Mouse (Mus musculus): ENCODE data around the gene Rpp40. TPM values are rescaled to one million over a fixed set of nuclear protein-coding genes. Genes with fewer than 3 reads are reported as not detected.

Gene Rpp40
- 20.2 and 24.7 TPM in 2 replicates for polyA plus RNA-seq (2014; fragmentation: Nextera tagmentation; extraction: Ambion mirVana)

- H3K9me3 ChIP-seq (ENCODE audit: low read depth, low read length) = no peaks in the 10 kb centered on the region
- DNase-seq (peak; percentile 96), ATAC-seq (ENCODE audit: insufficient read depth) (peak; percentile 100)
- H3K27me3 ChIP-seq (ENCODE audit: insufficient read depth, low read length) = no peaks in the 10 kb centered on the region
- H3K4me1 ChIP-seq (ENCODE audit: insufficient read depth) = no peaks in the 10 kb centered on the region
- TF ChIP-seq CTCF (IDR thresholded peaks at IDR 0.05; ENCODE audit: low read depth) = no peak
- no peaks in the 10 kb centered on the region for H3K36me3 ChIP-seq (ENCODE audit: insufficient read depth)
- peak within 1 kb of the TSS; percentile 64 for H3K4me3 ChIP-seq (ENCODE audit: low read depth, low read length)
- no peak within 1 kb of the TSS for H3K27ac ChIP-seq (ENCODE audit: low read depth)
- peak within 1 kb of the TSS; percentile 73 for H3K4me2 ChIP-seq
- H3K9ac ChIP-seq = peak within 1 kb of the TSS; percentile 60
- WGBS = under 1% methylated on average over 35 of the region's 35 CpGs
Measured at GRCm38 (mm10) chr13:35905879-35906481, at the start of gene Rpp40. Rpp40 (minus strand) TSS chr13:35906359.

- H3K4me1 ChIP-seq (ENCODE audit: insufficient read depth) = no peaks in the 10 kb centered on the region
- H3K4me3 ChIP-seq (ENCODE audit: low read depth, low read length) = no peak overlapping the region
- H3K9ac ChIP-seq = no peak overlapping the region
- no peak for TF ChIP-seq CTCF (IDR thresholded peaks at IDR 0.05; ENCODE audit: low read depth)
- H3K27ac ChIP-seq (ENCODE audit: low read depth) = no peak overlapping the region
- DNase-seq (peak; percentile 67), ATAC-seq (ENCODE audit: insufficient read depth) (peak; percentile 59)
- 40% methylated on average over 17 of the region's 17 CpGs for WGBS
- H3K27me3 ChIP-seq (ENCODE audit: insufficient read depth, low read length) = no peaks in the 10 kb centered on the region
- H3K4me2 ChIP-seq = no peak overlapping the region
- no peaks in the 10 kb centered on the region for H3K36me3 ChIP-seq (ENCODE audit: insufficient read depth)
- H3K9me3 ChIP-seq (ENCODE audit: low read depth, low read length) = no peaks in the 10 kb centered on the region
Measured at GRCm38 (mm10) chr13:35949814-35950455, 43.8 kb upstream of the Rpp40 start.

- no peak overlapping the region for H3K4me3 ChIP-seq (ENCODE audit: low read depth, low read length)
- peak; percentile 93 for DNase-seq
- 19% methylated on average over 14 of the region's 14 CpGs for WGBS
- H3K36me3 ChIP-seq (ENCODE audit: insufficient read depth) = no peaks in the 10 kb centered on the region
- H3K9ac ChIP-seq = no peak overlapping the region
- H3K27me3 ChIP-seq (ENCODE audit: insufficient read depth, low read length) = no peaks in the 10 kb centered on the region
- H3K27ac ChIP-seq (ENCODE audit: low read depth) = no peak overlapping the region
- no peaks in the 10 kb centered on the region for H3K4me1 ChIP-seq (ENCODE audit: insufficient read depth)
- peak; percentile 94 for TF ChIP-seq CTCF (IDR thresholded peaks at IDR 0.05; ENCODE audit: low read depth)
- H3K9me3 ChIP-seq (ENCODE audit: low read depth, low read length) = no peaks in the 10 kb centered on the region
- no peak overlapping the region for H3K4me2 ChIP-seq
- no peak for ATAC-seq (ENCODE audit: insufficient read depth)
Measured at GRCm38 (mm10) chr13:35947354-35948000, 41.3 kb upstream of the Rpp40 start.

- 62% methylated on average over 20 of the region's 20 CpGs for WGBS
- H3K9ac ChIP-seq = no peak overlapping the region
- DNase-seq (no peak), ATAC-seq (ENCODE audit: insufficient read depth) (no peak)
- no peaks in the 10 kb centered on the region for H3K4me1 ChIP-seq (ENCODE audit: insufficient read depth)
- no peaks in the 10 kb centered on the region for H3K9me3 ChIP-seq (ENCODE audit: low read depth, low read length)
- H3K4me3 ChIP-seq (ENCODE audit: low read depth, low read length) = no peak overlapping the region
- no peaks in the 10 kb centered on the region for H3K36me3 ChIP-seq (ENCODE audit: insufficient read depth)
- no peak overlapping the region for H3K27ac ChIP-seq (ENCODE audit: low read depth)
- no peak for TF ChIP-seq CTCF (IDR thresholded peaks at IDR 0.05; ENCODE audit: low read depth)
- no peak overlapping the region for H3K4me2 ChIP-seq
- H3K27me3 ChIP-seq (ENCODE audit: insufficient read depth, low read length) = no peaks in the 10 kb centered on the region
Measured at GRCm38 (mm10) chr13:35946659-35947353, 40.6 kb upstream of the Rpp40 start.

- Histone ChIP-seq H3K27ac (ENCODE audit: low read depth) (no peak overlapping the region), H3K36me3 (ENCODE audit: insufficient read depth) (no peaks in the 10 kb centered on the region), H3K4me3 (ENCODE audit: low read depth, low read length) (no peak overlapping the region), H3K4me1 (ENCODE audit: insufficient read depth) (no peaks in the 10 kb centered on the region), H3K9ac (no peak overlapping the region), H3K27me3 (ENCODE audit: insufficient read depth, low read length) (no peaks in the 10 kb centered on the region), H3K9me3 (ENCODE audit: low read depth, low read length) (no peaks in the 10 kb centered on the region), H3K4me2 (no peak overlapping the region)
- TF ChIP-seq CTCF (IDR thresholded peaks at IDR 0.05; ENCODE audit: low read depth) = no peak
- WGBS = 86% methylated on average over 5 of the region's 5 CpGs
- ATAC-seq (ENCODE audit: insufficient read depth) = no peak
- DNase-seq = no peak
Measured at GRCm38 (mm10) chr13:35940934-35941333, 34.8 kb upstream of the Rpp40 start.

- H3K9me3 ChIP-seq (ENCODE audit: low read depth, low read length) = 0 out of 2 replicates have a peak, but pooled peaks cover 4% of the 10 kb centered on the region
- TF ChIP-seq CTCF (IDR thresholded peaks at IDR 0.05; ENCODE audit: low read depth) = no peak
- no peak overlapping the region for H3K27ac ChIP-seq (ENCODE audit: low read depth)
- ATAC-seq (ENCODE audit: insufficient read depth) = no peak
- H3K4me2 ChIP-seq = no peak overlapping the region
- no peaks in the 10 kb centered on the region for H3K4me1 ChIP-seq (ENCODE audit: insufficient read depth)
- no peak overlapping the region for H3K9ac ChIP-seq
- WGBS = 51% methylated on average over 18 of the region's 18 CpGs
- DNase-seq = no peak
- no peak overlapping the region for H3K4me3 ChIP-seq (ENCODE audit: low read depth, low read length)
- no peaks in the 10 kb centered on the region for H3K27me3 ChIP-seq (ENCODE audit: insufficient read depth, low read length)
- no peaks in the 10 kb centered on the region for H3K36me3 ChIP-seq (ENCODE audit: insufficient read depth)
Measured at GRCm38 (mm10) chr13:35939871-35940665, 33.9 kb upstream of the Rpp40 start.

Data from lung, embryonic 14.5 days (tissue).